Mouse (Mus musculus): Measurements from ENCODE around the gene Corin. TPM values are rescaled to one million over a fixed set of nuclear protein-coding genes. Genes with fewer than 3 reads are reported as not detected.

The Corin gene
- total and polyA plus RNA-seq, 2 experiments from 2014 or later: 36.8 to 102 TPM

- H3K9me3 ChIP-seq (replicated peaks; ENCODE audit: control insufficient read depth, low read length): no peaks in the 10 kb centered on the region
- H3K36me3 ChIP-seq (replicated peaks; ENCODE audit: control insufficient read depth, insufficient read depth, low read length): peaks cover 35% of the 10 kb centered on the region
- H3K4me3 ChIP-seq (ENCODE audit: low read depth, low read length): no peak overlapping the region
- H3K4me1 ChIP-seq (ENCODE audit: control insufficient read depth, insufficient read depth): no peaks in the 10 kb centered on the region
- no peaks in the 10 kb centered on the region for H3K27me3 ChIP-seq (ENCODE audit: control insufficient read depth, insufficient read depth, low read length)
- no peak overlapping the region for H3K4me2 ChIP-seq (ENCODE audit: low read depth, low read length)
- H3K9ac ChIP-seq (replicated peaks; ENCODE audit: low read depth, low read length): no peak overlapping the region
- H3K27ac ChIP-seq (ENCODE audit: low read depth): no peak overlapping the region
- 67% methylated on average over 1 of the region's 1 CpGs for WGBS
- TF ChIP-seq CTCF (IDR thresholded peaks at IDR 0.05; ENCODE audit: low read depth): no peak
- TF ChIP-seq EP300 (IDR thresholded peaks at IDR 0.05; ENCODE audit: low read depth): no peak
- no peak for ATAC-seq (ENCODE audit: insufficient read depth, low read depth)
- no peak for DNase-seq (ENCODE audit: low spot score)
Measured at GRCm38 (mm10) chr5:72250180-72250579, 254.1 kb downstream of the Corin start.

Other genes with a start within 250 kb of the Corin start
- 6.3 and 8.4 TPM in 2 replicates for gene Nfxl1, start 55.2 kb upstream of the Corin start, total RNA-seq (2014; rRNA removed; ENCODE audit: low replicate concordance)
- 4.3 and 4.9 TPM in 2 replicates for gene Nfxl1, start 55.2 kb upstream of the Corin start, polyA plus RNA-seq (2015; fragmentation: Nextera tagmentation; extraction: Ambion mirVana)
- gene Zar1, start 76.8 kb upstream of the Corin start, total RNA-seq (2014; rRNA removed; ENCODE audit: low replicate concordance): not detected in 2 replicates
- not detected in 2 replicates for gene Zar1, start 76.8 kb upstream of the Corin start, polyA plus RNA-seq (2015; fragmentation: Nextera tagmentation; extraction: Ambion mirVana)
- gene Gm5868, start 83.1 kb upstream of the Corin start, total RNA-seq (2014; rRNA removed; ENCODE audit: low replicate concordance): not detected in 2 replicates
- not detected in 2 replicates for gene Gm5868, start 83.1 kb upstream of the Corin start, polyA plus RNA-seq (2015; fragmentation: Nextera tagmentation; extraction: Ambion mirVana)
- not detected in 2 replicates for gene Cnga1, start 139.8 kb upstream of the Corin start, total RNA-seq (2014; rRNA removed; ENCODE audit: low replicate concordance)
- gene Cnga1, start 139.8 kb upstream of the Corin start, polyA plus RNA-seq (2015; fragmentation: Nextera tagmentation; extraction: Ambion mirVana): not detected in 2 replicates
- 0.46 TPM in 1 of 2 replicates, not detected in the other for gene Nipal1, start 143.3 kb upstream of the Corin start, total RNA-seq (2014; rRNA removed; ENCODE audit: low replicate concordance)
- 0.08 TPM in 1 of 2 replicates, not detected in the other for gene Nipal1, start 143.3 kb upstream of the Corin start, polyA plus RNA-seq (2015; fragmentation: Nextera tagmentation; extraction: Ambion mirVana)
- gene Txk, start 248.3 kb upstream of the Corin start, total RNA-seq (2014; rRNA removed; ENCODE audit: low replicate concordance): 0.19 TPM in 1 of 2 replicates, not detected in the other
- 0.10 TPM in 1 of 2 replicates, not detected in the other for gene Txk, start 248.3 kb upstream of the Corin start, polyA plus RNA-seq (2015; fragmentation: Nextera tagmentation; extraction: Ambion mirVana)

Measured in heart, postnatal 0 days (tissue).